Comparison of ENCODE assay signal across 11 mouse cellular contexts in the genomic region with DNA sequence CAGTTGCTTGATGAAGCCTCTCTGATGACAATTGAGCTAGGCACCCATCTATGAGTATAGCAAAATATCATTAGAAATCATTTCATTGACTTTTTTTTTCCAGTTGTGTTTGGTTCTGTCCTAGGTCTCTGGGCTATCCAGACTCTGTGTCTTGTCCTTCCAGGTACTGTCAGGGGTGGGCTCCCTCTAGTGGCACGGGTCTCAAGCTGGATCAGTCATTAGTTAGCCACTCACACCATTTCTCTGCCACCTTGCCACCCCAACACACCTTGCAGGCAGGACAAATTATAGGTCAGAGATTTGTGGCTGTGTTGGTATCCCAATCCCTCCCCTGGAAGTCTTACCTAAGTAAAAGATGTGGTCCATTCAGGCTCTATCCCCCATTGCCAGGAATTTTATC. TPM values are rescaled to one million over a fixed set of nuclear protein-coding genes. Genes with fewer than 3 reads are reported as not detected.
DNase-seq lines count a peak whose midpoint lies in the region; ATAC-seq and TF ChIP-seq lines count a peak whose summit lies in the region.
"Had no signal": no experiment of that assay in that cellular context is flagged by ENCODE, and none has a peak within 500 bp of the region (broad histone marks: within the 10 kb centered on the region; RNA-seq: fewer than 3 reads in every experiment).

No protein-coding gene starts in this region.

- DNase-seq in hindbrain, postnatal 0 days (ENCODE audit: low spot score), result peak; percentile 22
- DNase-seq in midbrain, embryonic 14.5 days, result peak; percentile 33
- peak; percentile 25 for DNase-seq in ZHBTc4 (ENCODE audit: low read depth, low spot score)
- no peak for DNase-seq in thymus, postnatal 36 days
- DNase-seq: cerebellum, adult 9-10 months had no signal

- H3K4me2 ChIP-seq in hindbrain, postnatal 0 days (ENCODE audit: low read depth, low read length), result no peak overlapping the region
- no peak overlapping the region for H3K4me2 ChIP-seq in hindbrain, embryonic 13.5 days
- H3K4me2 ChIP-seq in midbrain, embryonic 14.5 days (ENCODE audit: low read length), result no peak overlapping the region
- H3K4me2 ChIP-seq in midbrain, embryonic 13.5 days (replicated peaks), result no peak overlapping the region
- no peak overlapping the region for H3K4me2 ChIP-seq in neural tube, embryonic 12.5 days (replicated peaks)
- H3K4me2 ChIP-seq: liver, embryonic 15.5 days; stomach, embryonic 15.5 days had no signal

- H3K36me3 ChIP-seq in hindbrain, postnatal 0 days (ENCODE audit: insufficient read depth, low read length), result no peaks in the 10 kb centered on the region
- no peaks in the 10 kb centered on the region for H3K36me3 ChIP-seq in hindbrain, embryonic 13.5 days
- H3K36me3 ChIP-seq in midbrain, embryonic 14.5 days (ENCODE audit: control insufficient read depth, insufficient read depth, low read length), result no peaks in the 10 kb centered on the region
- H3K36me3 ChIP-seq in midbrain, embryonic 13.5 days, result no peaks in the 10 kb centered on the region
- H3K36me3 ChIP-seq in neural tube, embryonic 12.5 days, result no peaks in the 10 kb centered on the region
- H3K36me3 ChIP-seq: liver, embryonic 15.5 days; stomach, embryonic 15.5 days had no signal

- no peak for ATAC-seq in hindbrain, postnatal 0 days
- ATAC-seq in hindbrain, embryonic 13.5 days (ENCODE audit: low FRiP score), result no peak
- no peak for ATAC-seq in midbrain, embryonic 14.5 days (ENCODE audit: low FRiP score, low TSS enrichment)
- no peak for ATAC-seq in midbrain, embryonic 13.5 days
- ATAC-seq in neural tube, embryonic 12.5 days (ENCODE audit: low FRiP score, low read depth), result 0 out of 2 replicates have a peak, but pooled peaks have one; percentile 44

- H3K27me3 ChIP-seq in hindbrain, postnatal 0 days (ENCODE audit: insufficient read depth, low read length), result no peaks in the 10 kb centered on the region
- no peaks in the 10 kb centered on the region for H3K27me3 ChIP-seq in hindbrain, embryonic 13.5 days
- H3K27me3 ChIP-seq in midbrain, embryonic 14.5 days (ENCODE audit: control insufficient read depth, insufficient read depth, low read length), result no peaks in the 10 kb centered on the region
- no peaks in the 10 kb centered on the region for H3K27me3 ChIP-seq in midbrain, embryonic 13.5 days
- H3K27me3 ChIP-seq in neural tube, embryonic 12.5 days (replicated peaks), result no peaks in the 10 kb centered on the region
- H3K27me3 ChIP-seq: liver, embryonic 15.5 days; stomach, embryonic 15.5 days had no signal

- H3K9me3 ChIP-seq in hindbrain, postnatal 0 days (ENCODE audit: low read length), result no peaks in the 10 kb centered on the region
- H3K9me3 ChIP-seq in hindbrain, embryonic 13.5 days, result no peaks in the 10 kb centered on the region
- H3K9me3 ChIP-seq in midbrain, embryonic 14.5 days (ENCODE audit: control insufficient read depth, low read length), result no peaks in the 10 kb centered on the region
- H3K9me3 ChIP-seq in midbrain, embryonic 13.5 days, result no peaks in the 10 kb centered on the region
- H3K9me3 ChIP-seq in neural tube, embryonic 12.5 days, result no peaks in the 10 kb centered on the region
- H3K9me3 ChIP-seq: liver, embryonic 15.5 days; stomach, embryonic 15.5 days had no signal

- H3K9ac ChIP-seq in hindbrain, postnatal 0 days (replicated peaks; ENCODE audit: low read length), result no peak overlapping the region
- no peak overlapping the region for H3K9ac ChIP-seq in hindbrain, embryonic 13.5 days
- H3K9ac ChIP-seq in midbrain, embryonic 14.5 days (replicated peaks; ENCODE audit: low read length), result no peak overlapping the region
- H3K9ac ChIP-seq in midbrain, embryonic 13.5 days (replicated peaks), result no peak overlapping the region
- no peak overlapping the region for H3K9ac ChIP-seq in neural tube, embryonic 12.5 days
- H3K9ac ChIP-seq: liver, embryonic 15.5 days; stomach, embryonic 15.5 days had no signal

- TF ChIP-seq CTCF in hindbrain, postnatal 0 days (IDR thresholded peaks at IDR 0.05; ENCODE audit: low read depth), result peak; percentile 55

- no peaks in the 10 kb centered on the region for H3K4me1 ChIP-seq in hindbrain, postnatal 0 days (ENCODE audit: insufficient read depth, low read length)
- no peaks in the 10 kb centered on the region for H3K4me1 ChIP-seq in hindbrain, embryonic 13.5 days (replicated peaks)
- no peaks in the 10 kb centered on the region for H3K4me1 ChIP-seq in midbrain, embryonic 14.5 days (ENCODE audit: control insufficient read depth, insufficient read depth, low read length)
- H3K4me1 ChIP-seq in midbrain, embryonic 13.5 days (replicated peaks), result no peaks in the 10 kb centered on the region
- H3K4me1 ChIP-seq in neural tube, embryonic 12.5 days, result no peaks in the 10 kb centered on the region
- H3K4me1 ChIP-seq: liver, embryonic 15.5 days; stomach, embryonic 15.5 days had no signal

- WGBS in hindbrain, postnatal 0 days, result 0% methylated on average over 1 of the region's 1 CpGs
- WGBS in hindbrain, embryonic 13.5 days, result 10% methylated on average over 1 of the region's 1 CpGs
- WGBS in midbrain, embryonic 14.5 days, result 15% methylated on average over 1 of the region's 1 CpGs
- 16% methylated on average over 1 of the region's 1 CpGs for WGBS in midbrain, embryonic 13.5 days
- WGBS in neural tube, embryonic 12.5 days, result 13% methylated on average over 1 of the region's 1 CpGs

- no peak overlapping the region for H3K4me3 ChIP-seq in hindbrain, postnatal 0 days (ENCODE audit: low read length)
- no peak overlapping the region for H3K4me3 ChIP-seq in hindbrain, embryonic 13.5 days
- no peak overlapping the region for H3K4me3 ChIP-seq in midbrain, embryonic 14.5 days (replicated peaks; ENCODE audit: low read depth, low read length)
- H3K4me3 ChIP-seq in midbrain, embryonic 13.5 days (replicated peaks), result no peak overlapping the region
- H3K4me3 ChIP-seq in neural tube, embryonic 12.5 days, result no peak overlapping the region
- H3K4me3 ChIP-seq: liver, embryonic 15.5 days; stomach, embryonic 15.5 days had no signal

- no peak overlapping the region for H3K27ac ChIP-seq in hindbrain, postnatal 0 days
- H3K27ac ChIP-seq in hindbrain, embryonic 13.5 days, result no peak overlapping the region
- no peak overlapping the region for H3K27ac ChIP-seq in midbrain, embryonic 14.5 days (replicated peaks; ENCODE audit: low read depth, low read length)
- H3K27ac ChIP-seq in midbrain, embryonic 13.5 days, result no peak overlapping the region
- H3K27ac ChIP-seq in neural tube, embryonic 12.5 days, result no peak overlapping the region
- H3K27ac ChIP-seq: liver, embryonic 15.5 days; stomach, embryonic 15.5 days had no signal

RNA-seq across cellular contexts. Expression of a gene that starts 31.8 kb away (rescaled TPM):
- 4.0 and 4.3 TPM in 2 replicates for total RNA-seq in hindbrain, postnatal 0 days (2014; rRNA removed)
- 0.75 and 0.82 TPM in 2 replicates for polyA plus RNA-seq in hindbrain, postnatal 0 days (2015; fragmentation: Nextera tagmentation; extraction: Ambion mirVana)
- 0.39 and 0.52 TPM in 2 replicates for polyA plus RNA-seq in hindbrain, embryonic 13.5 days (2015; fragmentation: Nextera tagmentation; extraction: Ambion mirVana)
- polyA plus RNA-seq in midbrain, embryonic 14.5 days (2014; fragmentation: Nextera tagmentation; extraction: Ambion mirVana), result 1.00 and 1.2 TPM in 2 replicates
- polyA plus RNA-seq in midbrain, embryonic 13.5 days (2015; fragmentation: Nextera tagmentation; extraction: Ambion mirVana), result 0.59 and 0.66 TPM in 2 replicates
- polyA plus RNA-seq in neural tube, embryonic 12.5 days (2016; fragmentation: Nextera tagmentation; extraction: Ambion mirVana), result 0.80 and 0.82 TPM in 2 replicates
- total RNA-seq: neutrophil, adult 5-6 weeks had no signal

Comparison
In these comparisons a context has a peak if more than half of its experiments do, and no peak if none do; other contexts are left out.
1. DNase-seq: peak in hindbrain, postnatal 0 days (single experiment), midbrain, embryonic 14.5 days (single experiment) and ZHBTc4 (single experiment); none in thymus, postnatal 36 days (0 of 2).